19 mouse cellular contexts compared by ENCODE assay signal in the genomic region with DNA sequence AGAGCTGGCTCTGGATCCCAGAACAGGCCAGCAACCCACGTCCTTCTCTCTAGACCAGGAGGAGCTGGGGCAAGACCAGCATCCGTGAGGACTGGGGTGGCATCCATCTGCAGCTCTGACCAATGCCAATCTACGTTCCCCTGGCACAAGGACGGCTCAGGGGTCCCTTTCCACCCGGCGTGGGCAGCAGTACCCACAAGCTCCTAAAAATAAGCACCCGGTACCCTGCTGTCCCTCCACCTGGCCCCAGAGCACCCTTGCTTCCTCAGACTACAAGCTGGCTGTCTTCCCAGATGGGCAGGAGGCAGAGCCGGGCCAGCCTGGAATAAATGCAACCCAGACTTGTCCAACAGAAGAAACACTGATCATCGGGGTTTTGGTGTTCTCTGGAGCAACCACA. TPM values are rescaled to one million over a fixed set of nuclear protein-coding genes. Genes with fewer than 3 reads are reported as not detected.
DNase-seq lines count a peak whose midpoint lies in the region; ATAC-seq and TF ChIP-seq lines count a peak whose summit lies in the region.
"Had no signal": no experiment of that assay in that cellular context is flagged by ENCODE, and none has a peak within 500 bp of the region (broad histone marks: within the 10 kb centered on the region; RNA-seq: fewer than 3 reads in every experiment).

No protein-coding gene starts in this region.

- no peaks in the 10 kb centered on the region for H3K36me3 ChIP-seq in heart, embryonic 10.5 days
- H3K36me3 ChIP-seq in midbrain, embryonic 10.5 days: peaks cover 8% of the 10 kb centered on the region; the same call in 1 of the 2 replicates
- no peaks in the 10 kb centered on the region for H3K36me3 ChIP-seq in midbrain, postnatal 0 days (ENCODE audit: insufficient read depth, low read length)
- no peaks in the 10 kb centered on the region for H3K36me3 ChIP-seq in hindbrain, postnatal 0 days (ENCODE audit: insufficient read depth, low read length)
- H3K36me3 ChIP-seq: embryonic facial prominence, embryonic 15.5 days; forebrain, embryonic 12.5 days had no signal

- peak; percentile 23 to 30 for DNase-seq in heart, postnatal 10 days
- DNase-seq in heart, embryonic 10.5 days (ENCODE audit: low spot score): no peak
- DNase-seq in midbrain, embryonic 10.5 days (ENCODE audit: low spot score): no peak
- DNase-seq in midbrain, postnatal 0 days (ENCODE audit: low spot score): no peak
- DNase-seq in cerebellum, adult 8-10 months: peak; percentile 95
- peak; percentile 49 for DNase-seq in hindbrain, postnatal 0 days (ENCODE audit: low spot score)
- DNase-seq in thymus, postnatal 4 days: no peak
- DNase-seq in kidney, adult 11 months: no peak
- DNase-seq: adrenal gland, postnatal 10 days; B cell, adult 2 months; gastrocnemius, postnatal 25 days; kidney, adult 8-10 months; kidney, postnatal 36 days; lung, embryonic 14.5 days; lung, postnatal 4 days had no signal

- peaks cover 8% of the 10 kb centered on the region for H3K27me3 ChIP-seq in heart, embryonic 10.5 days (ENCODE audit: insufficient read depth, poor library complexity, severe bottlenecking)
- H3K27me3 ChIP-seq in midbrain, embryonic 10.5 days (ENCODE audit: low read depth, poor library complexity, severe bottlenecking): peaks cover 18% of the 10 kb centered on the region; the same call in 1 of the 2 replicates
- no peaks in the 10 kb centered on the region for H3K27me3 ChIP-seq in midbrain, postnatal 0 days (ENCODE audit: insufficient read depth, low read length)
- H3K27me3 ChIP-seq in hindbrain, postnatal 0 days (ENCODE audit: insufficient read depth, low read length): no peaks in the 10 kb centered on the region
- H3K27me3 ChIP-seq: embryonic facial prominence, embryonic 15.5 days; forebrain, embryonic 12.5 days had no signal

- no peak overlapping the region for H3K4me3 ChIP-seq in heart, embryonic 10.5 days
- H3K4me3 ChIP-seq in midbrain, embryonic 10.5 days: no peak overlapping the region
- no peak overlapping the region for H3K4me3 ChIP-seq in midbrain, postnatal 0 days (ENCODE audit: low read depth, low read length)
- no peak overlapping the region for H3K4me3 ChIP-seq in hindbrain, postnatal 0 days (ENCODE audit: low read length)
- H3K4me3 ChIP-seq: embryonic facial prominence, embryonic 15.5 days; forebrain, embryonic 12.5 days; myocyte had no signal

- peaks cover 15% of the 10 kb centered on the region; the same call in 1 of the 2 replicates for H3K4me1 ChIP-seq in heart, embryonic 10.5 days
- H3K4me1 ChIP-seq in midbrain, embryonic 10.5 days: peaks cover 45% of the 10 kb centered on the region
- peaks cover 7% of the 10 kb centered on the region for H3K4me1 ChIP-seq in midbrain, postnatal 0 days (ENCODE audit: insufficient read depth, low read length)
- H3K4me1 ChIP-seq in hindbrain, postnatal 0 days (ENCODE audit: insufficient read depth, low read length): peaks cover 10% of the 10 kb centered on the region; the same call in 1 of the 2 replicates
- H3K4me1 ChIP-seq: embryonic facial prominence, embryonic 15.5 days had no signal

- intact Hi-C loops in heart, postnatal 10 days (cut with DNase I): no loop called here

- no peak for ATAC-seq in midbrain, postnatal 0 days (ENCODE audit: low FRiP score)
- ATAC-seq in hindbrain, postnatal 0 days: no peak

- no peak overlapping the region for H3K27ac ChIP-seq in heart, embryonic 10.5 days
- peak overlapping the region; percentile 57; the same call in 1 of the 2 replicates for H3K27ac ChIP-seq in midbrain, embryonic 10.5 days (replicated peaks)
- no peak overlapping the region for H3K27ac ChIP-seq in midbrain, postnatal 0 days (ENCODE audit: low read depth, low read length)
- H3K27ac ChIP-seq in hindbrain, postnatal 0 days: peak overlapping the region; percentile 52; the same call in 1 of the 2 replicates
- H3K27ac ChIP-seq: embryonic facial prominence, embryonic 15.5 days; forebrain, embryonic 12.5 days had no signal

- 69% methylated on average over 9 of the region's 9 CpGs for WGBS in heart, embryonic 10.5 days
- 87% methylated on average over 9 of the region's 9 CpGs for WGBS in midbrain, embryonic 10.5 days
- 74% methylated on average over 9 of the region's 9 CpGs for WGBS in midbrain, postnatal 0 days
- 61% methylated on average over 9 of the region's 9 CpGs for WGBS in hindbrain, postnatal 0 days

- no peaks in the 10 kb centered on the region for H3K9me3 ChIP-seq in heart, embryonic 10.5 days
- H3K9me3 ChIP-seq in midbrain, embryonic 10.5 days (replicated peaks): peaks cover 1% of the 10 kb centered on the region; the same call in 1 of the 2 replicates
- no peaks in the 10 kb centered on the region for H3K9me3 ChIP-seq in midbrain, postnatal 0 days (ENCODE audit: low read length)
- H3K9me3 ChIP-seq in hindbrain, postnatal 0 days (ENCODE audit: low read length): no peaks in the 10 kb centered on the region
- H3K9me3 ChIP-seq: embryonic facial prominence, embryonic 15.5 days; forebrain, embryonic 12.5 days had no signal

- no peak for TF ChIP-seq CTCF in midbrain, postnatal 0 days (IDR thresholded peaks at IDR 0.05)
- no peak for TF ChIP-seq CTCF in hindbrain, postnatal 0 days (IDR thresholded peaks at IDR 0.05; ENCODE audit: low read depth)

- H3K9ac ChIP-seq in midbrain, postnatal 0 days (replicated peaks; ENCODE audit: low read length, poor library complexity, severe bottlenecking): no peak overlapping the region
- no peak overlapping the region for H3K9ac ChIP-seq in hindbrain, postnatal 0 days (replicated peaks; ENCODE audit: low read length)
- H3K9ac ChIP-seq: embryonic facial prominence, embryonic 15.5 days; forebrain, embryonic 12.5 days; lung, embryonic 14.5 days had no signal

- H3K4me2 ChIP-seq in midbrain, postnatal 0 days (ENCODE audit: low read depth, low read length, poor library complexity, severe bottlenecking): no peak overlapping the region
- H3K4me2 ChIP-seq in hindbrain, postnatal 0 days (ENCODE audit: low read depth, low read length): no peak overlapping the region
- H3K4me2 ChIP-seq: embryonic facial prominence, embryonic 15.5 days; forebrain, embryonic 12.5 days; lung, embryonic 14.5 days; midbrain, embryonic 11.5 days had no signal

RNA-seq across cellular contexts. Expression of a gene that starts 28.3 kb away (rescaled TPM):
- under 1 TPM in 1 of 2 experiments, not detected in 1; 0.36 TPM for total RNA-seq in heart, postnatal 10 days (2021)
- 0.14 and 0.60 TPM in 2 replicates for polyA plus RNA-seq in heart, embryonic 10.5 days (2016; fragmentation: Nextera tagmentation; extraction: Ambion mirVana)
- polyA plus RNA-seq in midbrain, embryonic 10.5 days (2016; fragmentation: Nextera tagmentation; extraction: Ambion mirVana): 7.6 and 8.3 TPM in 2 replicates
- total RNA-seq in midbrain, postnatal 0 days (2014; rRNA removed): 41.2 and 60.3 TPM in 2 replicates
- polyA plus RNA-seq in midbrain, postnatal 0 days (2015; fragmentation: Nextera tagmentation; extraction: Ambion mirVana): 72.5 and 73.3 TPM in 2 replicates
- total RNA-seq in hindbrain, postnatal 0 days (2014; rRNA removed): 50.0 and 52.6 TPM in 2 replicates
- 75.5 and 76.8 TPM in 2 replicates for polyA plus RNA-seq in hindbrain, postnatal 0 days (2015; fragmentation: Nextera tagmentation; extraction: Ambion mirVana)
- polyA plus RNA-seq: myocyte had no signal

Comparison
In these comparisons a context has a peak if more than half of its experiments do, and no peak if none do; other contexts are left out.
1. DNase-seq: peak in heart, postnatal 10 days (2 of 2), cerebellum, adult 8-10 months (single experiment) and hindbrain, postnatal 0 days (single experiment); none in heart, embryonic 10.5 days (single experiment), midbrain, embryonic 10.5 days (single experiment), midbrain, postnatal 0 days (single experiment), thymus, postnatal 4 days (single experiment) and kidney, adult 11 months (single experiment).
2. H3K27ac ChIP-seq: peak in midbrain, embryonic 10.5 days (single experiment) and hindbrain, postnatal 0 days (single experiment); none in heart, embryonic 10.5 days (single experiment) and midbrain, postnatal 0 days (single experiment).